Mouse (Mus musculus) retina, postnatal 7 days (tissue): ENCODE data around the gene Grm6.

Experiments
- DNase-seq: peaks from one replicate; pipeline ENCODE4 v3.0.0-alpha.2; 2012; ENCODE audit warnings: low read depth, low spot score

Grm6 gene

DNA sequence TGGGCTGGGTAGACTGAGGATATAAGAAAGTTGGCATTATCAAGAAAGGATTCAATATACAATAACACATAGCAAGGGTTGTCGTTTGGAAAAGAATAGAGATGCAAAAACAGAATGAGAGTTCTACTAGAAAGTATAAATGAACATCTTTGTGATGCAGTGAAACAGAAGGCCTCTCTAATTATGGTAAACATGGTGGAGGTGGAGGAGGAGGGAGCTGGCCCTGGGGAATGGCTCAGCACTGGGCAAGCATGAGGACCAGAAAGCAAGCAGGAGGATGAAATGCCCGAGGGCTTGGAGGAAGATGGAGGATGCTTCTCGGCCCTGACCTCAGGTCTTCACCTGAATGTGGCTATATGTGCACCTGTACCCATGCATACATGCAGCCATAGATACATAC, 64.0 kb downstream of the Grm6 start:
- DNase-seq: no peak
